9 mouse cellular contexts compared by ENCODE assay signal in the genomic region with DNA sequence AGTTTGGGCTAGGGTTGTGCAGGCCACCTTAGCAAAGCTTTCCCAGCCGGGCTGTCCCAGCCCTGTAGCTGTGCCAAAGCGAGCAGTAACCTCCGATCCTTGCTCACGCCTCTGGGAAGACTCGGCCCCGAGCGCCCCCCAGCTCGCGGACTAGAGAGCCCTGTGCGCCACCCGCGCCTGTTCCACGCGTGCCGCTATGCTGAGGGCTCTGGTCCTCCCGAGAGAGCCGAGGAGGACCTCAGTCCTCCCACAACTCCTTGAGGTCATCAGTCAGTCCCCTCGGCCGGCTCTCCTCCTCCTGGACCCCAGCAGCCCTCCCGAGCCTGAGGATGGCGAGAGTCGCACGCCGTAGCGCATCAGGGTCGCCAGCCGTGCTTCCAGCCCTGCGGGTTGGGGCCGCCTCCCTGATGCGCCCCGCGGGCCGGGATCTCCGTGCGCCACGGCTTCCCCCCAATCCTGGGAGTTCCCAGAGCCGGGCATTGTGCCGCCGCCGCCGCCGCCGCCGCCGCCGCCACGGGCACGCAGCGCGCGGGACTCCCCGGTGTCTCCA. TPM values are rescaled to one million over a fixed set of nuclear protein-coding genes. Genes with fewer than 3 reads are reported as not detected.
DNase-seq lines count a peak whose midpoint lies in the region; ATAC-seq and TF ChIP-seq lines count a peak whose summit lies in the region.
"Had no signal": no experiment of that assay in that cellular context is flagged by ENCODE, and none has a peak within 500 bp of the region (broad histone marks: within the 10 kb centered on the region; RNA-seq: fewer than 3 reads in every experiment).

No protein-coding gene starts in this region.

- no peaks in the 10 kb centered on the region for H3K9me3 ChIP-seq in kidney, embryonic 16.5 days (ENCODE audit: low read length)
- H3K9me3 ChIP-seq in forebrain, postnatal 0 days (ENCODE audit: low read length), result no peaks in the 10 kb centered on the region
- H3K9me3 ChIP-seq in midbrain, embryonic 16.5 days (replicated peaks; ENCODE audit: control insufficient read depth, low read length, poor library complexity, severe bottlenecking), result no peaks in the 10 kb centered on the region

- no peak overlapping the region for H3K9ac ChIP-seq in kidney, embryonic 16.5 days (replicated peaks; ENCODE audit: low read length)
- peak overlapping the region; percentile 88 for H3K9ac ChIP-seq in forebrain, postnatal 0 days
- H3K9ac ChIP-seq in midbrain, embryonic 16.5 days (ENCODE audit: low read depth, low read length), result peak overlapping the region; percentile 88

- peaks cover 18% of the 10 kb centered on the region for H3K4me1 ChIP-seq in kidney, embryonic 16.5 days (ENCODE audit: insufficient read depth, low read length)
- peaks cover 27% of the 10 kb centered on the region for H3K4me1 ChIP-seq in forebrain, postnatal 0 days (ENCODE audit: insufficient read depth)
- H3K4me1 ChIP-seq in midbrain, embryonic 16.5 days (ENCODE audit: control insufficient read depth, insufficient read depth, low read length), result peaks cover 39% of the 10 kb centered on the region
- H3K4me1 ChIP-seq in lung, adult 2 months (ENCODE audit: control insufficient read depth, insufficient read depth, low read length), result no peaks in the 10 kb centered on the region

- under 1% methylated on average over 51 of the region's 52 CpGs for WGBS in kidney, embryonic 16.5 days
- 0% methylated on average over 47 of the region's 52 CpGs for WGBS in forebrain, postnatal 0 days
- WGBS in midbrain, embryonic 16.5 days, result under 1% methylated on average over 47 of the region's 52 CpGs
- 2% methylated on average over 52 of the region's 52 CpGs for WGBS in lung, adult 2 months

- H3K36me3 ChIP-seq in kidney, embryonic 16.5 days (ENCODE audit: insufficient read depth, low read length), result no peaks in the 10 kb centered on the region
- H3K36me3 ChIP-seq in forebrain, postnatal 0 days (ENCODE audit: insufficient read depth), result no peaks in the 10 kb centered on the region
- H3K36me3 ChIP-seq in midbrain, embryonic 16.5 days (ENCODE audit: control insufficient read depth, insufficient read depth, low read length), result no peaks in the 10 kb centered on the region

- H3K27me3 ChIP-seq in kidney, embryonic 16.5 days (ENCODE audit: insufficient read depth, low read length), result peaks cover 66% of the 10 kb centered on the region
- H3K27me3 ChIP-seq in forebrain, postnatal 0 days (ENCODE audit: insufficient read depth, low read length), result no peaks in the 10 kb centered on the region; the same call in 1 of the 2 replicates
- no peaks in the 10 kb centered on the region for H3K27me3 ChIP-seq in midbrain, embryonic 16.5 days (ENCODE audit: control insufficient read depth, insufficient read depth, low read depth, low read length)

- no peak overlapping the region for H3K27ac ChIP-seq in kidney, embryonic 16.5 days (ENCODE audit: low read length)
- peak overlapping the region; percentile 94 for H3K27ac ChIP-seq in forebrain, postnatal 0 days (ENCODE audit: low read depth, low read length)
- peak overlapping the region; percentile 89 for H3K27ac ChIP-seq in midbrain, embryonic 16.5 days (ENCODE audit: low read length)

- peak; percentile 15; the same call in 1 of the 2 replicates for TF ChIP-seq CTCF in forebrain, postnatal 0 days (IDR thresholded peaks at IDR 0.05; ENCODE audit: low read depth)
- no peak for TF ChIP-seq CTCF in lung, adult 2 months (IDR thresholded peaks at IDR 0.05; ENCODE audit: insufficient read depth, low read length)

- DNase-seq in kidney, adult 9 months, result no peak
- DNase-seq in cerebellum, adult 8-10 months, result peak; percentile 71
- DNase-seq in forebrain, postnatal 0 days, result peak; percentile 64
- DNase-seq in adrenal gland, postnatal 10 days, result no peak
- no peak for DNase-seq in urinary bladder, postnatal 36 days (ENCODE audit: low spot score in 2 of 2)
- no peak for DNase-seq in lung, adult 2 months

- no peak for ATAC-seq in kidney, embryonic 16.5 days (ENCODE audit: low FRiP score, low TSS enrichment)
- peak; percentile 34 for ATAC-seq in forebrain, postnatal 0 days
- ATAC-seq in midbrain, embryonic 16.5 days, result peak; percentile 49
- ATAC-seq: Patski had no signal

- TF ChIP-seq POLR2A in lung, adult 2 months (IDR thresholded peaks at IDR 0.05; ENCODE audit: borderline replicate concordance, extremely low read depth, low read depth, low read length), result no peak

- H3K4me2 ChIP-seq in kidney, embryonic 16.5 days (replicated peaks; ENCODE audit: low read depth, low read length), result peak overlapping the region; percentile 73
- H3K4me2 ChIP-seq in forebrain, postnatal 0 days (ENCODE audit: low read depth), result peak overlapping the region; percentile 79
- H3K4me2 ChIP-seq in midbrain, embryonic 16.5 days (ENCODE audit: low read length), result peak overlapping the region; percentile 95

- H3K4me3 ChIP-seq in kidney, embryonic 16.5 days (ENCODE audit: low read length), result peak overlapping the region; percentile 47
- H3K4me3 ChIP-seq in forebrain, postnatal 0 days (ENCODE audit: low read depth, low read length), result peak overlapping the region; percentile 79
- H3K4me3 ChIP-seq in midbrain, embryonic 16.5 days (ENCODE audit: low read depth, low read length), result peak overlapping the region; percentile 90
- no peak overlapping the region for H3K4me3 ChIP-seq in lung, adult 2 months (replicated peaks; ENCODE audit: extremely low read depth, low read depth, low read length)

RNA-seq across cellular contexts. Expression of a gene that starts 2.9 kb away (rescaled TPM):
- 0.63 and 1.0 TPM in 2 replicates for polyA plus RNA-seq in kidney, embryonic 16.5 days (2015; fragmentation: Nextera tagmentation; extraction: Ambion mirVana)
- total RNA-seq in forebrain, postnatal 0 days (2014; rRNA removed), result 37.3 and 43.7 TPM in 2 replicates
- 72.7 and 82.3 TPM in 2 replicates for polyA plus RNA-seq in forebrain, postnatal 0 days (2015; fragmentation: Nextera tagmentation; extraction: Ambion mirVana)
- polyA plus RNA-seq in midbrain, embryonic 16.5 days (2015; fragmentation: Nextera tagmentation; extraction: Ambion mirVana), result 49.1 and 54.9 TPM in 2 replicates
- 1 to 10 TPM; 3.4 to 4.3 TPM for total RNA-seq in adrenal gland, postnatal 10 days (2021)
- 1.3 and 1.9 TPM in 2 replicates for polyA plus RNA-seq in lung, adult 2 months (2012; rRNA removed)
- polyA plus RNA-seq: Patski had no signal

Comparison
In these comparisons a context has a peak if more than half of its experiments do, and no peak if none do; other contexts are left out.
1. DNase-seq: peak in cerebellum, adult 8-10 months (single experiment) and forebrain, postnatal 0 days (single experiment); none in kidney, adult 9 months (single experiment), adrenal gland, postnatal 10 days (single experiment), urinary bladder, postnatal 36 days (0 of 2) and lung, adult 2 months (single experiment).
2. RNA of a gene that starts 2.9 kb away (polyA plus RNA-seq): 72.7 to 82.3 TPM in forebrain, postnatal 0 days and 49.1 to 54.9 TPM in midbrain, embryonic 16.5 days; 1.3 to 1.9 TPM in lung, adult 2 months and 0.63 to 1.0 TPM in kidney, embryonic 16.5 days; every median in the first group is over 10 times any median in the second.
3. Peak in every context shown above with its lines, with median percentiles within 50 percentile points of each other: H3K4me2 ChIP-seq.